Mouse (Mus musculus) urinary bladder, adult 2 months (tissue): ENCODE data around the gene Lsm5. TPM values are rescaled to one million over a fixed set of nuclear protein-coding genes. Genes with fewer than 3 reads are reported as not detected.

ENCODE experiments used
- DNase-seq: peaks from one replicate; pipeline ENCODE4 v3.0.0; 2022; ENCODE audit warnings: low spot score
- polyA plus RNA-seq: library from polyadenylated mRNA; depleted of rRNA; stranded (reverse); fragments of >200 nt; gene quantifications from 2 replicates; pipeline ENCODE4 v1.2.3, GENCODE M21; 2012; rRNA removed

Gene Lsm5
- 36.3 and 45.1 TPM in 2 replicates for polyA plus RNA-seq

DNA sequence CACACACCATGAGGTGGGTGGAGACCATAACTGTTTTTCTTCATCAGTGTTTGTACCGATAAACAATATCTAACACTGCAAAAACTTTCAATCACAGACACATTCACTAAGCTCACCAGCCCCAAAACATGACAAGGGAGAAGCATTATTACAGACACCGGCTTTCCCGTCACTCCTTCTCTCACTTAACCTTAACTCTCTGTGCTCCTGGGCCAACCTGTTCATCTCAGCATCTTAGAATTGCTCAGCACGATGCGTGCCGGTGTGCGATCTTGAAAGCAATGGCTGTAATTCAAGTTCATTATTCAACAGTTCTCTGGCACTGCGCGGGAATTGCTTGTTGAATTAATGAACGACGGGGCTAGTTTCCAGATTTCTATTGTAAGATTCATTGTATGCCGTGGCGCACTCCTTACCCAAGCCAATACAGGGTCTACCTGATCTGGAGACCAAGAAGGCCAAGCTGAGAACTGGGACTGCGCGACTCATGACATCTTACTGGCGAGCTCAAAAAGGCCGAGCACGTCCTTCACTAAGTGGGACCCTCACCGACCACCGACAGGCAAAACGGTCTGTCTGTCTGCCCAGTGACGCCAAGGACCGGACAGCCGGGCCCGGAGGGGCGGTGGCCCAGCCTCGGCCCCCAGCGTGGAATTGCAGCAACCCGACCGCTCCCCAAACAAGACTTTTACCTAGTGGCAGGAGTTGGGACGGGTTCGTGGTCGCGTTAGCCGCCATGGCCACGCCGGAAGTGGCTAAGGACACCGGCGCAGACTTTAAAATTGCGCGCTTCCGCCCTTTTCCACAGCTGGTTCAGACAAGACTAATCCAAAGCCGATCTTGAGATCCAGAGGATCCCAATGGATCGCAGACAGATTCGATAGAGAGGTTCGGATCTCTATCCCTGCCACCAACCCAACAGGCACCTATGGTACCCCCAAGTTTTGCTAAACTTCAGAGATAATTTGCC lies at the start of gene Lsm5:
Gene Lsm5 (minus strand): TSS at position 780 of the 970 bp plus-strand sequence.
- peak; percentile 60 for DNase-seq

DNA sequence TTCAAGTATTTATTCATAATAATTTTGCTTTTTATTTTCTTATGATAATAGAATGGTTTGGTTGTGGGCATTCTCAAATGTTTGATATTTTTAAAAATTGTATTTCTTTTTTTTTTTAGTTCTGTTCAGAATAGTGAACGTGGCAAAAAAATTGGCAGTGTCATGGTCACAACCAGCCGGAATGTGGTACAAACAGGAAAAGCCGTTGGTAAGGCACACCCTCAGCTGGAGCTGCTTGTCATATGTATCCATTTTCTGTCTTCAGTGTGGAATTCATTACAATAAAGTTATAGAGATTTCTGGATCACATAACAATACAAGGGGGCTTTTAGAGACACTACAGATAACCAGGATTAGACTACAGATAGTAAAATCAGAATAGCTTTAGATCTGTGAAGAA lies 49.2 kb upstream of the Lsm5 start:
- DNase-seq: no peak

DNA sequence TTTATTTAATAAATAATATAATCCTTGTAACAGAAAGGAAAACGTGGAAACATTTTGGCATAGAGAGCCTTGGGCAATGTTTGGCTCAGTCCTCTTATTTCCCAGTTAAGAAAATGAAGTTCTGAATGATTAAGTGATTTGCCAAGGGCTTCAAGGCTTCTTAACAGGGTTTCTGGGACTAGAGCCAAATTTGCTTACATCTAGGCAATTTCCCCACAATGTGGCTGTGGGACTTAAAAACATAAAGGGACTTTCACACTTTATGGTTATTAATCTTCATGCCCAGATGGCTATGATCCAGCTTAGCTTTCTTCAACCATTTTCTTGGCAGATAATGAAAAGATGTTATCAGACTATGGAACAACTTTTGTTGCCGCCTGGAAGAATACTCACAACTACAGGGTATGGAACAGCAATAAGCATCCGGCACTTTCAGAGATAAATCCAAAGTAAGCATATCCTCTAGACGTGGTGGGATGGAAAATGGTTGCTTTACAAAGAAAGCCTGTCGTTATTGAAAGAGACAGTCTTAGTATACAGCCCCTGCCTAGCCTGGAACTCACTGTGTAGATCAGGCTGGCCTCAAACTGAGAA lies 41.5 kb upstream of the Lsm5 start:
- no peak for DNase-seq

DNA sequence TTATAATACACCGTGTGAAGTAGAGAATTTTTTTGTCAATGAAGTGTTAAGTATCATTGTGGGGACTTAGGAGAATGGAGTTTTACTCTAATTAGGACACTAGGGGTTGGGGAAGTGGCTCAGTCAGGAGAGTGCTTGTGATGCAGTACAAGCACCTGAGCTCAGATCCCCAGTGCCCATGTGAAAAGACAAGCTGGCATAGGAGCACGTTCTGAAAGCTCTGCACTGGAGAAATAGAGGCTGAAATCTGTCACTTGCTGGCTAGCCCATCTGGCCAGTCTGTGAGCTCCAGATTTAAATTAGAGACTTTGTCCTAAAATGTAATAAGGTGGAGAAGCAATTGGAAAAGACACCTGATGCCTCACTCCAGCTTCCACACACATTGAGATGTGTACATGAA lies 28.0 kb upstream of the Lsm5 start:
- no peak for DNase-seq

DNA sequence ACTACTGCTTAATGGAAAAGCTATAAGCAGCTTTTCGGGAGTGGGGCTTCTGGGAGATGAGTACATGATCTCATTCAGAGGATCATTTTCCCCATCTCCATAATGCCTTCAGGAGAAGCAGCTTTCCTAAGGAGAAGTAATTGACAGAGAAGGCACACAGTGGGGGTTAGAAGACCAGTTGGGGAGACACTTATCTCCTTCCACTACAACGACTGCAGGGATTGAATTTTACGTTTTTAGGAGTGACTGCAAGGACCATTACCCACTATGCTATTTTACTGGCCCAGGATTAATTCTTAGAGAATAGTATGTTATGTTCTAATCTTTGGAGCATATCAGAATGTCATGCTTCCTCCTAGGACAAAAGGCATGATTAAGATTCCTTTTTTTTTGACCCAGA lies 16.4 kb upstream of the Lsm5 start:
- no peak for DNase-seq

DNA sequence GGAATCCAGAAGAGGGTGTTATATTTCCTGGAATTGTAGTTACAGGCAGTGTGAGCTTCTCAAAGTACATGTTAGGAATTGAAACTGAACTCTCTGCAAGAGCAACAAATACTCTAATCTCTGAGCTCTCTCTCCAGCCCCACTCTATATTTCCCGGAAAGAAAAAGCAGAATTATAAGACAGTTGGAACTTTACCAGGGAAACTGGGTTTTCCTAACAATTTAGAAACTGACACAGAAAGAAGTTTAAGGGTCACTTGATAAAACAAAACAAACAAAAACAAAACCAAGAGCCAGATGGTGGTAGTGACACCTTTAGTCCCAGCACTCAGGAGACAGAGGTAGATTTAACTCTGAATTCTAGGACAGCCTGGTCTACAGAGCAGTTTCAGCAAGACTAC lies 14.6 kb upstream of the Lsm5 start:
- DNase-seq: no peak

DNA sequence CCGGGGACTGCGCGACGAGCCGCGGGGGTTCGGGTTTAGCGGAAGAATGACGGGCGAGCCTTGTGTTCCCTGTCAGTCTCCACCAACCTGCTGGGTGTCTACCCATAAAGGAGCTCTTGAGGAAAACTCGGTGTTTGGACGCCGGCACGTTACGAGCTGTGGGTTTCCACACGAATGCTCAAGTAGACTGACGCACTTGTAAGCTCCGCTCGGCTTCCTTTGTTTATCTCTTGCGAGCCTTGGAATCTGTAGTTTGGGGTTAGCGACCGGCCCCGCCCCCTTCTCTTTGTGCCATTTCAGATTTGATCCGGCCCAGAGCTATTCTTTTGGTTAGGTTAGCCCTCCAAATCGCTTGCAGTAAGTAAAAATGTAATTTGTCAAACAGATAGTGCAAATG lies 10.8 kb upstream of the Lsm5 start:
- no peak for DNase-seq

DNA sequence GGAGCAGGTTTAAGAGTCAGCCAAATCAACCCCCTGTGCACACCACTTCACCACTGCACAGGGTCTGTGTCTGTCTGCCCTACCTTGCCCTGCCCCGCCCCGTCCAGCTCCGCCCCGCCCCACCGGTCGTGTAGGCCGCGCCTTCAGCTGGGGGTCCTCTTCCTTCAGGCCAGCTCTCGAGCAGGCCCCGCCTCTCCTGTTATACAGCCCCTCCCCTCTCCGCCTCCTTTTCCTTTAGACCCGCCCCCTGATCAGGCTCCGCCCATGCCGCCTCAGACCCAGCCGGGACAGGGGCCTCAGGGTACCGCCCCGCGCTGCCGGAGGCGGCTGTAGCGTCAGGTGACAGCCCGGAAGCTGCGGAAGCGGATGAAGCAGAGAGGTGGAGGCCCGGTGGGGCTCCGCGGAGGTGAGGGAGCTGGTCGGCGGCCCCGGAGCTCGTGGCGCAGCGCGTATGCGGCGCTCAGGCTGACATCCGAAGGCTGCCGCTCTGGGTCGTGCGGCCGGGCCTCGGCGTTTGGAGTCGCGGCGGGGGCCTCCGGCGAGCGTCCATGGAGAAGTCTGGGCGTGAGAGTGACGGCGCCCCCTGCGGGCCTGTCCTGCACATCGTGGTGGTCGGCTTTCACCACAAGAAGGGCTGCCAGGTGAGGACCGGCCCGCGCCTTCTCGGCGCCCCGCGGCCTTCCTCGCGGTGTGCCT lies 10.2 kb upstream of the Lsm5 start, which contains the start of gene Avl9:
Gene Avl9 (plus strand): TSS at position 326 of the 696 bp plus-strand sequence.
- DNase-seq: peak; percentile 97

DNA sequence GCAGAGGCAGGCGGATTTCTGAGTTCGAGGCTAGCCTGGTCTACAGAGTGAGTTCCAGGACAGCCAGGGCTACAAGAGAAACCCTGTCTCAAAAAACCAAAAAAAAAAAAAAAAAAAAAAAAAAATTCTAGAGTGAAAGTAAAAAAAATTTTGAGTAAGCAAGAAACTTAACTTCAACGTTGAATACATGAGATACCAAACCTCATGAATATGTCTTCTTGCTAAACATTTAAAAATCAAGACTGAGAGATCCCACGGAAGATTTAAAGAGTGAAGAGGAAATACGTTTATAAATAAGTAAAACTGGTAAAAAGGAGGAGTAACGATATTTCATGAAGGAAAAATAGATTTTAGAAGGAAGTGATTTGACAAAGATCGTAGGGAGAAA lies 9.7 kb upstream of the Lsm5 start:
- DNase-seq: no peak

DNA sequence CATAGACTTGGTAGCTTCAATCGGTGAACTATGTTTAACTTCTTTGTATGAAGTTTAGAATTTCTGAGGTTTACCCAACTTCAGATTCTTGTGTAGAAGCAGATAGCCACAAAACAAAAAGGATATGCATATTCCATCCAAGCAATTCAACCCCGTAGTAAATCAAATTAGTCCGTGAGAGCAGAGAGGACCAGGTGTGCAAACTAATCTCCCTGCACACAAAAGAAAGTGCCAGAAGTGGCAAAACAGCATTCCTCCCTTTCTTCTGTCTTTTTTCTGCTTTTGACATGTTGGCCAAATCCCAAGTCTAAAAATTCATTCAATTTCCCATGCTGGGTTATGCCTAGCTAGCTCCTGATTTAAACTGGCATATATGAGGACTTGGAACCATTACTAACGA lies 12.1 kb downstream of the Lsm5 start:
- DNase-seq: no peak

DNA sequence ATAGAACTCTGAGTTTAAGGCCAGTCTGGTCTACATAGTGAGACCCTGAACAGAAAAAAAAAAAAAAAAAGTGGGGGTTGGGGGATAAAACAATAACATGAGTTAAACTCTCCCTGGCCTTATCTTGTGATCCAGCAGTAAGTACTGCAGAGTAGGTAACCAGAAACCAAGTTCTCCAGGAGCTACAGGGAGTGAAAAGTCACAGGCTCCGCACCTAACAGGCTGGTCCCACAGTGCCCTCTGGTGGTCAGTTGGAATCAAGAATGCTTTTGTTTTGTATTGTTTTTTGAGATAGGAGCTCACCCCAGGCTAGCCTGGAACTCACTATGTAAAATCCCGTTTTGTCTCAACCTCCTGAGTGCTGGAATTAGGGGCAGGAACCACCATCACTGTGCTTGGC lies 13.3 kb downstream of the Lsm5 start:
- DNase-seq: no peak

DNA sequence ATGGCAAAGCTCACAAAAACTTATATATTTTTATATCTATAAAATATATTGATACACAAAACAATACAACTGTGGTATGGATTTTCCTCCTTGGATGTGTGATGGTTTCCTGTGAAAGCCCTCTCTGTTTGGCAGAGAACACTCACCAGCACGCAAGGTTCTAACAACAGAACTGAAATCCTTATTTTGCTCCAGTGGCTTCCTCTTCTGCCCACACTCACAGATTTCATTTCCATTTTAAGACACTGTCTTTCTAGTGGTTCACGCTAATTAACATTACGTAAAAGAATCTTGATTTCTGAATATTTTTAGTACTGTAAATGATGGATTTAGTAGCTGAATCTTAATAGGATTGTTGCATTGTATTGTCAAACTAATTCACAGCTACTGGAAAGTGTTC lies 16.3 kb downstream of the Lsm5 start:
- no peak for DNase-seq

DNA sequence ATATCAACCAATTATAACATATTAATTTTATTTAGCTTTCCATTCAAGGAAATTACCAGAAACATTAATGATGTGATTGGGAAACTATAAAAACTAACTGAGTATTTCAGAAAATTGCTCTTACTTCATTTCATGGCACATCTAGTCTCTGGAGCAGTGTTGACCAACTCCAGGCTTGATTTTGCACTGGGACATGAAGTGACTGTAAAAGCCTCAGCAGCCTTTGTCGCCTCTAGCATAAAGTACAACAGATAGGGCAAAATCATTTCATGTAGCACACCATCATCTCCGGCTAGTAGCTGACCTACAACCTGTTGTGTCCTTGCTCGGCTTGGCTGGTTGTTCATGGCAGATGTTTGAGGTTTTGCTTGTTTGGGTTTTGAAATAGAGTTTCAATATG lies 40.1 kb downstream of the Lsm5 start:
- DNase-seq: no peak

DNA sequence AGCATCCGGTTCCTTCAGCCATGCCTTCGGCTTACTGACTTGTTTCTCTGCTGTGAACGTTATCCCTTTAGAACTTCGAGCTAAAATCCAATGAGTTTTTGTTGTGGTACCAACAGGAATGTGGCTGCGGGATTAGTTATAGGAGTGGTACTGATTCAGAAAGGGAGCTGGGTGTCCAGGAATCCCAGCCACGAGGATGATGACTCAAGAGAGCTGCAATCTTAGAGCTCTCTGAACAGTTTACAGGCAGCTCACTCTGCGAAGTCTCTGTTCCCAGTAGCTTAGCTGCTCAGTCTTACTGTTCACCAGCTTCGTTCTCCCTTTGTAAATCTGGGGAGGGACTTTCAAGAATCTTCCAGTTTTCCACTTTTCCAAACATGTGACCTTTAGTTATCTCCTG lies 49.1 kb downstream of the Lsm5 start:
- DNase-seq: no peak

DNA sequence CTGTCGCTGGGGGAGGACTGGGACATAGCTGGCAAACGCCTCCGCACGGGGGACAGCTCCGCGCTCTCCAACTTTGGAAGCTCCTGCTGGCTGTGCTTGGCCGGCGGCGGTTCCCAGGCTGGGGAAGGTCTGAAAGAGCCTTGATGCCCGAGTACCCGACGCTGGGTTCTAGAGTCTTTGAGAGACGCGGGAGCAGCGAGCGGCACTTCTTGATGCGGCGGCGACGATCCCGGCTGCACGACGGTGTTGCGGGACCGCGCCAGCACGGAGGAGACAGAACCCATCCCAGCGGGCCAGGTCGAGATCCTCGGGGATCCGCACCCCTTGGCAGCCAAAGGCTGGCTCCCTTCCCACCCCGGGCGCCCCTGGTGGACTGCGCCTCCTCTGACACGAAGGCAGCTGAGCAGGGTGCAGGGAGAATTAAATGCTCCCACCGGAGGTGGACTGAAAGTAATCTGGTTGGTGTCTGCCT lies 52.4 kb downstream of the Lsm5 start:
- no peak for DNase-seq

Other genes with a start within 250 kb of the Lsm5 start
- gene Pde1c, start 135.6 kb downstream of the Lsm5 start, polyA plus RNA-seq: 0.06 and 0.10 TPM in 2 replicates
- gene Avl9, start 10.2 kb upstream of the Lsm5 start, polyA plus RNA-seq: 10.5 and 10.6 TPM in 2 replicates
- 20.2 and 21.2 TPM in 2 replicates for gene Kbtbd2, start 93.1 kb upstream of the Lsm5 start, polyA plus RNA-seq
- 130 and 159 TPM in 2 replicates for gene Fkbp9, start 127.3 kb upstream of the Lsm5 start, polyA plus RNA-seq
- gene Nt5c3, start 219.2 kb upstream of the Lsm5 start, polyA plus RNA-seq: 24.3 and 29.7 TPM in 2 replicates
- gene Vmn1r4, start 219.3 kb upstream of the Lsm5 start, polyA plus RNA-seq: 0.26 and 0.32 TPM in 2 replicates